Mouse (Mus musculus) kidney, adult 2 months (tissue): ENCODE results near the gene Kcnh4.

Experiments
- CTCF ChIP-seq: fragments of 200-500 bp; conservative IDR thresholded peaks from 2 replicates; pipeline ENCODE4 v1.5.1; 2011; ENCODE audit warnings: low read depth, mild to moderate bottlenecking, control low read depth, low read length, moderate library complexity, mixed read lengths; ENCODE audit not compliant: insufficient read depth, insufficient read length
- POLR2A ChIP-seq: fragments of 200-500 bp; IDR thresholded peaks from one replicate; pipeline ENCODE4 v1.6.1; 2011; ENCODE audit warnings: low read depth, low read length, control low read depth

- TF ChIP-seq CTCF: no peak
- no peak for TF ChIP-seq POLR2A
Observed at GRCm38 (mm10) chr11:100770646-100771408, 11.1 kb upstream of the Kcnh4 start, which contains the start of gene Ghdc.
